Mouse (Mus musculus) mouse embryonic stem cell (cell line): ENCODE data around the gene Kl.

Source experiments
- in situ Hi-C, 2 experiments: fragments of 300-500 bp; cut with MboI; formaldehyde crosslinking; loops; 1 replicate in 1 of 2; 3 replicates in 1 of 2; pipeline ENCODE4 v1.14.3; 2019 to 2020; ENCODE audit warnings: low sequenced_read_pairs in 2 of 2, low pct_unique_long_range_greater_than_20kb in 1 of 2, mixed read lengths in 1 of 2; ENCODE audit not compliant: unreplicated experiment in 1 of 2

Kl gene

DNA sequence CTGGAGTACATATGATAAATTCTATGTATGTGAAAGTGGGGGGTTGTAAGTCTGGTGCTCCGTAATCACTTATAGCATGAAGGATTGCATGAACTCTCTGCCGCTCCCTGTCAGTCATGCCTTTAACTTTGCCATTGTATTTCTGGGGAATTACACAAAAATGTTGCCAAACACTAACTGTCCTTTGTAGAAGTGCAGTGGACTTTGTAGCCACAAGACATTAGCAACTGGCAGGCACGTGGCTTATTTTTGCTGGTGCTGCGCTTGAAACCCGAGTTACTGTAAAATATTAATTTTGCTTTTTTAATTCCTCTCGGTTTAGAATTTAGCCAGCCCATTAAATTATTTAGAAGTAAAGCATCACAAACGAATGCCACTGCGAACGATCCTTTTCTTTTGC is 2.4 kb downstream of the Kl start:
- in situ Hi-C loops: no loop called here

GRCm38 (mm10) chr5:150959861-150960260 is 7.5 kb downstream of the Kl start:
- in situ Hi-C loops: no loop called here

DNA sequence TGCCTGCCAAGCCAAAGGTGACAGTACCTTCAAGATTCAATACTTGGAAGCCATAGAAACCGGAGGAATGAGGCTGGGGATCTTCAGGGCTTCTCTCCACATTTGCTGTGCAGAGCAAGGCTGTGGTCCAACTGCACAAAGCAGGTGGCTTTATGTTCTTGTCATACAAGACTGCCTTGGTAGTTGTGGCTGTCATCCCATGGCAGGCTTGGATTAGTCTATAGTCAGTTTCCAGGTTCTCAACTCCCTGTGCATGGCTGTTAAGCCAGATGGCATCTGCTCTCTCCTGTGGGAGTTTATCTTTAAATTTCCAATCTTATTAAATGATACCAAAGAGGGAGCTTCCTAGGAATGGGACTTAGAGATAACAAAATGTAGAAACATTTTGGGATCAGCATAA is 9.2 kb downstream of the Kl start:
- in situ Hi-C loops: no loop called here

DNA sequence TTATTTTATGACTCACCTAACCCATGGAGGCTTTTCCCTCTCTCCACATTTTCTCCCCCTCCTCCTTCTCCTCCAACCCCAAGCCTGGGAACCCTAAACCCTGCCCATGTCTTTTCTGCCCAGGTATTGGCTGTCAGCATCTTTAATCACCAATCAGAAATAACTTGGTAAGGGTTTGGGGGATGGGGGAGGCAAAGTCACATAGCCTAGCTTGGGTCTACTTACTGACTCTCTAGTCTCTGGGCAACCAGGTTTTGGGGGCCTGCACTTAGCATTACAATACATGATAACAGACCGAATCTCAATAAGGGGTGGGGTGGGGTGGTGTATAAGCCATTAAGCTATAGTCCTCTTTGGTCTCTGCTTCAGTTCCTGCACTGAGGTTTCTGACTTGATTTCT is 10.3 kb downstream of the Kl start:
- in situ Hi-C loops: no loop called here

DNA sequence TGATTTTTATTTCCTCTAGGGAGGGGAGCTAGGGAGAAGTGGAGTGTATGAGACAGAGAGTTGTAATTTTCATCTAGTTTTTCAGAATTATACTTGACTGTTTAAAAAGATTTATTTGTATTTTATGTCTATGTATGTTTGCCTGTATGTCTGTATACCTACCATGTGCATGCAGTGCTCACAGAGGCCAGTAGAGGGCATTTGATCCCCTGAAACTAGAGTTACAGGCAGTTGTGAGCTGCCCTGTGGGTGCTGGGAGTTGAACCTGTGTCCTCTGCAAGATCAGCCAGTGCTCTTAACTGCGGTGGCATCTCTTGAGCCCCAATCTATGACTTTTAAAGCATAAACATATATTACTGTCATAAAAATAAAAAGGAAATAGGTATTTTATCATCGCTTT is 15.5 kb downstream of the Kl start:
- in situ Hi-C loops: no loop called here

- in situ Hi-C loops: no loop called here
Measured at GRCm38 (mm10) chr5:150970551-150970950, 18.1 kb downstream of the Kl start.

DNA sequence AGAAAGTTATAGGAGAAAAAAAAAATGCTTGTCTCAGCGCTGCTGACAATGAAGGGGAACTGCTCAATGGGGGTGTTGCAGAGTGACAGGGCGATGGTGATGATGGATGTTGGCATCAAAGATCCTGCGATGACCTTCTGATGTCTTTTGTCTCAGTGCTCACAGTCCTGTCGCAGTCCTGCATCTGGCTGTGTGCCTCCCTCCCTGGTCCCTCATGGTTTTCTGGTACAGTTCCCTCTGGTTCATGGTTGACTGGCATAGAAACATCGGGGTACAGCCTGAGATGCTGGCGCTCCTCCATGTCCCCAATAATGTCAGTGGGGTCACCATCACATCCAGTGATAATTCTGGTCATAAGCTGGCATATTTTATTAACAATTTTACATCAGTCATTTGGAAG is 18.7 kb downstream of the Kl start:
- in situ Hi-C loops: no loop called here

DNA sequence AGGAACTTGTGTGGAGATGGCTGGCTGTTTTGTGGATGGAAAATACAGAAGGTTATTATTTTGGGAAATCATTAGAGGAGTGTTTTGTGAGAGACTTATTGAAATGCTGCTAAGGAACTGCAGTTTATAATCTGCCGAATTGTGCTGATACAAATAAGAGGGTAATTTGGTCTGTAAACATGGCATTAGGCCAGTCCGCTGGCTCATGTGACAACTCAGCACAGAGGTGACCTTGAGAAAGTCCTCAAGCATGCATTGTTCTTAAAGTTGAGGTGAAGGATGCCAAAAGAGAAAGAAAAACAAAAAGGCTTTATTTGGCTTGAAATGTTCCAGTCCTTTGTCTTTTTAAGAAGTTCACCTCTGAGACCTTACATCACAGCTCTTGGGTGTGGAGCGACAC is 21.8 kb downstream of the Kl start:
- in situ Hi-C loops: no loop called here

GRCm38 (mm10) chr5:150977383-150977958 is 25.1 kb downstream of the Kl start:
- in situ Hi-C loops: no loop called here

GRCm38 (mm10) chr5:150979341-150980136 is 27.1 kb downstream of the Kl start:
- in situ Hi-C loops: no loop called here

DNA sequence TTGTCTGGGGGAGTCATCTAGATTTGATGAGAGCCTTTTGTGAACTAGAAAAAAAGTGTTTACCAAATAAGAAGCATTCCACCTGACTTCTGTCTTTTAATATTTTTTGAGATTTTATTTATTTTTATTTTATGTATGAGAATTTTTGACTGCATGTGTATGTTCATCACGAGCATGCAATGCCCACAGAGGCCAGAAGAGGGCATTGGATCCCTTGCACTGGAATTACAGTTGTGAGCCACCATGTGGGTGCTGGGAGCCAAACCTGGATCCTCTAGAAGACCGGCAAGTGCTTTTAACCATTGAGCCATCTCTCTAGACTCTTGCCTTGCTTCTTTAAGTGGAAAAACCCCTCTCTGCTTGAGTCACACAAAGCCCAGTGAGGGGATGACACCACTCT is 29.7 kb downstream of the Kl start:
- in situ Hi-C loops: no loop called here

DNA sequence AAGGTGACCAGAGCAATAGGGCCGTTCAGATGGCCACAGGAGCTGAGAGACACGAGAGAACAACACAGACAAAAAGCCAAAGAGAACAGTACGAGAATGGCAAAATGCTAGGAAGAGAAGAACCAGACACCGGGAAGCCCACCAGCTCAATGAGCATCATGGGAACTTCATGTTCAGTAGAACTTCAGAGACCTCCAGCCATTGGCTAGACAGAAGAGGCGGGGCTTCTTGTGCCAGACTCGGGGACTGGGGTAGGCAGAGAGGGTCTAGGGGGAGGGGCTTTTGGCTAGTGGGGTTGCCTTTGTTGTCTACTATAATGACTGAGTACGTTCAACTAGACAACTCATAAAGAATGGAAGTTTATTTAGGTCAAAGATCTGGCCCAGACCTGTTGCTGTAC is 41.7 kb downstream of the Kl start:
- in situ Hi-C loops: no loop called here

DNA sequence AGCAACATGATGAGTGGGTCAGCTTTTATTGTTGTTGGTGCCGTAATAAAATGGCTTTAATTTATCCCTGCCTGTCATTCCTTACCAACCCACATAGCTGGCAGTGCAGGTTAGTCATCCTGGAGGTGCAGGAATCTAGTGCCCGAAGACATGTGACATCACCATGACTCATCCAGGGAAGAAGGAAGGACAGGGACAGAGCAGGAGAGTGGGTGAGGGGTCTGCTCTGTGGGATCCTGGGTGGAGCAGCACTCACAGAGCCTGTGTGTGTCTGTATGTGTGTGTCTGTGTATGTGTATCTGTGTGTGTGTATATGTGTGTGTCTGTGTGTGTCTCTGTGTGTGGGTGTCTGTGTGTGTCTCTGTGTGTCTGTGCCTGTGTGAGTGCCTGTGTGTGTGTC is 44.2 kb downstream of the Kl start:
- in situ Hi-C loops: no loop called here

GRCm38 (mm10) chr5:151001111-151001510 is 48.7 kb downstream of the Kl start:
- in situ Hi-C loops: no loop called here

DNA sequence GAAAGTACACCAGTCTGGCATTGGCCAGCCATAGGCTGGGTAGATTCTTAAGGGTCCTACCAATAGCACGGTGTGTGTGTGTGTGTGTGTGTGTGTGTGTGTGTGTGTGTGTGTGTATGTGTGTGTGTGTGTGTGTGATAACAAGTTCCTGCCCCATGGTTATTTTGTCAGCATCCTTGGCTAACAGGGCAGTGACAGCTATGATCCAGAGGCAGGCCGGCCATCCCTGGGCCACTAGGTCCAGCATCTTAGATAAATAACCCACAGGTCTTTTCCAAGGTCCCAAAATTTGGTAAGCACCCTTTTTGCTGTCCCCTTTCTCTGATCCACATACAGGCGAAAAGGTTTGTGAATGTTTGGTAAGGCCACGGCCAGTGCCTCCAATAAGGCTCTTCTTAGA is 49.6 kb downstream of the Kl start:
- in situ Hi-C loops: no loop called here

- in situ Hi-C loops: no loop called here
Measured at GRCm38 (mm10) chr5:151004216-151004755, 51.9 kb downstream of the Kl start.

DNA sequence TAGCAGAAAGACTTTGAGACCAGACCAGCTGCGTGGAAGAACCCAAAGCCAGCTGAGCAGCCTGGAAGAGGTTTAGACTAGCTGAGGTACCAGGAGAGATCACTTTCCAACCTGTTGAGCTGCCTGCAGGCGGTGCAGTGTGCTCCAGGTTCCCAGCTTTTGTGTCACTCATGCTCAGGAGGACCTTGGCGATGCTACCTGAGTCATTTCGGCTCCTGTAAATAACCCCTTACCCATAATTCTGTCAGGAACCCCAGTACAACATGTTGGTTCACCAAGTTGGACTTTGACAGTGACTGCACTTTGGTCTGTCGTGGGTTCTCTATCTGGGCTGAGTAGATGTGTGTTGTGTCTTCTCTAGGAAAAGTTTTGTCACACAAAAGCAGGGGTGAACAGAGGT is 66.0 kb downstream of the Kl start:
- in situ Hi-C loops: no loop called here

DNA sequence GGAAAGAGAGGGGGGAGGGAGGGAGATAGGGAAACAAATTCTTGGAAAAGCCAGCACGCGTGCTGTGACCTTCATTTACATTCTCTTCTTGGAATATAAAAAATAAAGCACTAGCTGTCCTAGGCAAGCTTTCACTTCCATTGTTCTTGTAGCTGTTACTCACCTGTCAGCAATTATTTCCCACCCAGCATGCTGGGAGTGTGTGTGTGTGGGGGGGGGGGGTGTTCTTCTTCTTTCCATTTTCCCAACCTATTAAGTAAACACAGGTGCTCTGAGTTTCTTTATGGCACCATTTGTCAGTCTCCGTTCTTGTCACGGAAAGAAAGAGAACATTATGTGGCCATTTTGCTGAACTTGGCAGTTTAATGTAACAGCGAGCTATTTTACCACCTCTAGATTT is 66.6 kb downstream of the Kl start:
- in situ Hi-C loops: no loop called here

- in situ Hi-C loops: no loop called here
Measured at GRCm38 (mm10) chr5:151020031-151020820, 67.8 kb downstream of the Kl start.
